Mouse (Mus musculus): ENCODE measurements around the gene Osr1.

Osr1 gene

GRCm38 (mm10) chr12:9587732-9588131 lies 17.8 kb downstream of the Osr1 start:
- no peak for DNase-seq (ENCODE audit: low spot score in 2 of 2)

GRCm38 (mm10) chr12:9589561-9590134 lies 19.7 kb downstream of the Osr1 start:
- no peak for DNase-seq (ENCODE audit: low spot score in 2 of 2)

DNA sequence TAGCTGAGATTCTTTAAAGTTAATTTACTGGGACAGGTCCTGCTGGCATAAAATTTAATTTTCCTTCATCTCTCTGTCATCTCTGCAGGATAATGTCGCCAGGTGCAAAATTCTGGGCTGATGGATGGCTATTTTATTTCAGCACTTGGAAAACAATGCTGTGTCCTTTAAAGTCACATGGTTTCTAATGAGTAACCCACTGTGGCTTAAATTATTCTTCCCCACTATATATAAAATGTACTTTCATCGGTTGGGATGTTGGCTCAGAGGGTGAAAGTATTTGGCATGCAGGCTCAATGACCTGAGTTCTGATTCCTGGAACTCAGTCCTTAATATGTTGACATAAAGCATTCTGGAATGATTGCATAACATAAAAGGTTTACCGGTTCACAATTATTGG lies 21.2 kb downstream of the Osr1 start:
- no peak for DNase-seq (ENCODE audit: low spot score in 2 of 2)

DNA sequence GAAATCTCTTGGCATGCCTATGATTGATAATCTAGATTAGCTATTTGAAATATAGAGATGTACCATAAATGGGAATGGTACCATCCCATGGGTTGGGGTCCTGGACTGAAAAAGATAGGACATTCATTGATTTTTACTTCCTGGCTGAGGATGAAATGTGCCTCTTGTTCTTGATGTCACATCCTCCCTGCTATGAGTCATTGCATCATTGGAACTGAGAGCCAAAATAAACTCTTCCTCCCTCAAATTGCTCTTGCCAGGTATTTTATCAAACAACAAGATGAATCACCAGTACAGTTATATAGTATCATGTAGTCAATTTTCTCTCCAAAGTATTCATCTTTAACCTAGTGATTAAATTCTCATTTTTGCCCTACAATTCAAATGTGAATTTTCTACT lies 28.3 kb downstream of the Osr1 start:
- no peak for DNase-seq (ENCODE audit: low spot score in 2 of 2)

All from frontal cortex, postnatal 25 days (tissue).